Mouse (Mus musculus) midbrain, embryonic 14.5 days (tissue): Measurements from ENCODE around the gene CN725425. TPM values are rescaled to one million over a fixed set of nuclear protein-coding genes. Genes with fewer than 3 reads are reported as not detected.

Experiments
- ATAC-seq: fragments of 200-750 bp; cut with Nextera tagmentation; 2 replicates; pipeline ENCODE4 v1.8.0; 2017; ENCODE audit warnings: moderate number of reproducible peaks, moderate library complexity; ENCODE audit not compliant: low FRiP score, low TSS enrichment
- DNase-seq: peaks from one replicate; pipeline ENCODE4 v3.0.0-alpha.2; 2015
- H3K27ac ChIP-seq: fragments of 300-500 bp; sonication (generic); replicated peaks from 2 replicates; pipeline ENCODE4 v1.5.1; 2014; ENCODE audit warnings: mild to moderate bottlenecking, low read depth, low read length, moderate library complexity
- H3K27me3 ChIP-seq: fragments of 300-500 bp; sonication (generic); 2 replicates; pipeline ENCODE4 v1.6.1; 2014; ENCODE audit warnings: low read length, control low read depth, mixed read lengths; ENCODE audit not compliant: control insufficient read depth, insufficient read depth
- H3K36me3 ChIP-seq: fragments of 300-500 bp; sonication (generic); 2 replicates; pipeline ENCODE4 v1.6.1; 2014; ENCODE audit warnings: low read length, control low read depth; ENCODE audit not compliant: control insufficient read depth, insufficient read depth
- H3K4me1 ChIP-seq: fragments of 300-500 bp; sonication (generic); 2 replicates; pipeline ENCODE4 v1.6.1; 2014; ENCODE audit warnings: mild to moderate bottlenecking, antibody characterized with exemption, low read length, control low read depth; ENCODE audit not compliant: control insufficient read depth, insufficient read depth
- H3K4me2 ChIP-seq: fragments of 300-500 bp; sonication (generic); 2 replicates; pipeline ENCODE4 v1.6.1; 2014; ENCODE audit warnings: mild to moderate bottlenecking, low read length, moderate library complexity
- H3K4me3 ChIP-seq: fragments of 300-500 bp; sonication (generic); replicated peaks from 2 replicates; pipeline ENCODE4 v1.5.1; 2014; ENCODE audit warnings: low read depth, low read length
- H3K9ac ChIP-seq: fragments of 300-500 bp; sonication (generic); replicated peaks from 2 replicates; pipeline ENCODE4 v1.6.1; 2014; ENCODE audit warnings: mild to moderate bottlenecking, low read length, moderate library complexity
- H3K9me3 ChIP-seq: fragments of 300-500 bp; sonication (generic); 2 replicates; pipeline ENCODE4 v1.6.1; 2016; ENCODE audit warnings: low read length, control low read depth, mixed read lengths; ENCODE audit not compliant: control insufficient read depth
- WGBS: fragments of 180-500 bp; shearing (Covaris S2); extraction: QIAGEN DNeasy Blood & Tissue Kit; methylation state at CpG from one replicate; pipeline ENCODE4 v1.1.7; 2014; 5-methylcytosine and 5-hydroxymethylcytosine counted together
- polyA plus RNA-seq: library from polyadenylated mRNA; unstranded; fragments of >200 nt; fragmentation: Nextera tagmentation; extraction: Ambion mirVana; gene quantifications from 2 replicates; pipeline ENCODE4 v1.2.1, GENCODE M21; 2014

CN725425 gene
- 0.11 TPM in 1 of 2 replicates, not detected in the other for polyA plus RNA-seq

- H3K36me3 ChIP-seq: no peaks in the 10 kb centered on the region
- H3K4me2 ChIP-seq: no peak within 1 kb of the TSS
- no peak within 1 kb of the TSS for H3K9ac ChIP-seq
- H3K27ac ChIP-seq: no peak within 1 kb of the TSS
- no peak within 1 kb of the TSS for H3K4me3 ChIP-seq
- no peaks in the 10 kb centered on the region for H3K27me3 ChIP-seq
- ATAC-seq (no peak), DNase-seq (no peak)
- no peaks in the 10 kb centered on the region for H3K9me3 ChIP-seq
- no peaks in the 10 kb centered on the region for H3K4me1 ChIP-seq
- WGBS: 92% methylated on average over 30 of the region's 30 CpGs
Observed at GRCm38 (mm10) chr15:91199256-91199905, at the start of gene CN725425. CN725425 (plus strand) TSS chr15:91199494.

GRCm38 (mm10) chr15:91152592-91152991 is 46.7 kb upstream of the CN725425 start:
- Histone ChIP-seq H3K27me3 (no peaks in the 10 kb centered on the region), H3K4me1 (no peaks in the 10 kb centered on the region), H3K36me3 (peaks cover 16% of the 10 kb centered on the region), H3K9ac (no peak overlapping the region), H3K27ac (no peak overlapping the region), H3K9me3 (peaks cover 15% of the 10 kb centered on the region; the same call in 1 of the 2 replicates), H3K4me2 (no peak overlapping the region), H3K4me3 (no peak overlapping the region)
- ATAC-seq: no peak
- DNase-seq: peak; percentile 39
- WGBS: 47% methylated on average over 1 of the region's 1 CpGs

- ATAC-seq: no peak
- peaks cover 15% of the 10 kb centered on the region for H3K36me3 ChIP-seq
- no peaks in the 10 kb centered on the region for H3K27me3 ChIP-seq
- no peaks in the 10 kb centered on the region for H3K4me1 ChIP-seq
- H3K27ac ChIP-seq: no peak overlapping the region
- H3K9me3 ChIP-seq: peaks cover 15% of the 10 kb centered on the region; the same call in 1 of the 2 replicates
- no peak overlapping the region for H3K9ac ChIP-seq
- H3K4me2 ChIP-seq: no peak overlapping the region
- WGBS: 81% methylated on average over 3 of the region's 3 CpGs
- no peak overlapping the region for H3K4me3 ChIP-seq
- peak; percentile 4 for DNase-seq
Observed at GRCm38 (mm10) chr15:91153311-91153710, 46.0 kb upstream of the CN725425 start.

GRCm38 (mm10) chr15:91161153-91161552 is 38.1 kb upstream of the CN725425 start:
- no peak overlapping the region for H3K9ac ChIP-seq
- no peak overlapping the region for H3K27ac ChIP-seq
- H3K9me3 ChIP-seq: peaks cover 1% of the 10 kb centered on the region; the same call in 1 of the 2 replicates
- no peak overlapping the region for H3K4me2 ChIP-seq
- no peak for DNase-seq
- peaks cover 6% of the 10 kb centered on the region; the same call in 1 of the 2 replicates for H3K36me3 ChIP-seq
- H3K4me1 ChIP-seq: no peaks in the 10 kb centered on the region
- H3K4me3 ChIP-seq: no peak overlapping the region
- no peaks in the 10 kb centered on the region for H3K27me3 ChIP-seq
- no peak for ATAC-seq
- WGBS: 92% methylated on average over 5 of the region's 5 CpGs

- Histone ChIP-seq H3K9ac (no peak overlapping the region), H3K4me1 (no peaks in the 10 kb centered on the region), H3K27ac (no peak overlapping the region), H3K27me3 (no peaks in the 10 kb centered on the region), H3K9me3 (no peaks in the 10 kb centered on the region), H3K4me3 (no peak overlapping the region), H3K4me2 (no peak overlapping the region), H3K36me3 (peaks cover 6% of the 10 kb centered on the region; the same call in 1 of the 2 replicates)
- DNase-seq: no peak
- ATAC-seq: no peak
- WGBS: 94% methylated on average over 2 of the region's 2 CpGs
Observed at GRCm38 (mm10) chr15:91163454-91163853, 35.8 kb upstream of the CN725425 start.

GRCm38 (mm10) chr15:91165021-91165420 is 34.3 kb upstream of the CN725425 start:
- Histone ChIP-seq H3K27me3 (no peaks in the 10 kb centered on the region), H3K4me2 (no peak overlapping the region), H3K4me1 (no peaks in the 10 kb centered on the region), H3K27ac (no peak overlapping the region), H3K4me3 (no peak overlapping the region), H3K9ac (no peak overlapping the region; the same call in 1 of the 2 replicates), H3K9me3 (no peaks in the 10 kb centered on the region), H3K36me3 (no peaks in the 10 kb centered on the region)
- DNase-seq: peak; percentile 79
- 2% methylated on average over 5 of the region's 5 CpGs for WGBS
- ATAC-seq: 0 out of 2 replicates have a peak, but pooled peaks have one; percentile 34

GRCm38 (mm10) chr15:91167850-91168562 is 31.3 kb upstream of the CN725425 start:
- Histone ChIP-seq H3K4me1 (no peaks in the 10 kb centered on the region), H3K9me3 (no peaks in the 10 kb centered on the region), H3K4me2 (no peak overlapping the region), H3K4me3 (no peak overlapping the region), H3K9ac (no peak overlapping the region), H3K36me3 (no peaks in the 10 kb centered on the region), H3K27me3 (no peaks in the 10 kb centered on the region), H3K27ac (no peak overlapping the region)
- ATAC-seq: no peak
- WGBS: 93% methylated on average over 13 of the region's 13 CpGs
- DNase-seq: no peak

- Histone ChIP-seq H3K27ac (no peak overlapping the region), H3K9ac (no peak overlapping the region), H3K4me3 (no peak overlapping the region), H3K36me3 (no peaks in the 10 kb centered on the region), H3K27me3 (no peaks in the 10 kb centered on the region), H3K4me1 (no peaks in the 10 kb centered on the region), H3K4me2 (no peak overlapping the region), H3K9me3 (no peaks in the 10 kb centered on the region)
- DNase-seq: no peak
- no peak for ATAC-seq
- WGBS: 57% methylated on average over 9 of the region's 9 CpGs
Observed at GRCm38 (mm10) chr15:91170602-91171328, 28.5 kb upstream of the CN725425 start.
